Mouse (Mus musculus) liver, embryonic 16.5 days (tissue): ENCODE measurements around the gene Ssbp4. TPM values are rescaled to one million over a fixed set of nuclear protein-coding genes. Genes with fewer than 3 reads are reported as not detected.

Experiments
- ATAC-seq: fragments of 200-750 bp; cut with Nextera tagmentation; 2 replicates; pipeline ENCODE4 v1.8.0; 2017; ENCODE audit warnings: low read depth, mild to moderate bottlenecking, moderate number of reproducible peaks, moderate library complexity
- H3K27ac ChIP-seq: fragments of 300-500 bp; sonication (generic); 2 replicates; pipeline ENCODE4 v1.5.1; 2014; ENCODE audit warnings: mild to moderate bottlenecking, low read length
- H3K27me3 ChIP-seq: fragments of 300-500 bp; sonication (generic); 2 replicates; pipeline ENCODE4 v1.6.1; 2014; ENCODE audit warnings: low read depth, low read length, mixed read lengths; ENCODE audit not compliant: control insufficient read depth, insufficient read depth
- H3K36me3 ChIP-seq: fragments of 300-500 bp; sonication (generic); 2 replicates; pipeline ENCODE4 v1.6.1; 2014; ENCODE audit warnings: mild to moderate bottlenecking; ENCODE audit not compliant: control insufficient read depth, insufficient read depth
- H3K4me1 ChIP-seq: fragments of 300-500 bp; sonication (generic); 2 replicates; pipeline ENCODE4 v1.6.1; 2014; ENCODE audit warnings: low read depth, low read length, mixed read lengths; ENCODE audit not compliant: control insufficient read depth
- H3K4me2 ChIP-seq: fragments of 300-500 bp; sonication (generic); 2 replicates; pipeline ENCODE4 v1.6.1; 2014; ENCODE audit warnings: low read depth, low read length, mixed read lengths
- H3K4me3 ChIP-seq: fragments of 300-500 bp; sonication (generic); 2 replicates; pipeline ENCODE4 v1.5.1; 2014; ENCODE audit warnings: low read depth, mild to moderate bottlenecking, low read length
- H3K9ac ChIP-seq: fragments of 300-500 bp; sonication (generic); 2 replicates; pipeline ENCODE4 v1.6.1; 2014; ENCODE audit warnings: low read depth, low read length
- H3K9me3 ChIP-seq: fragments of 300-500 bp; sonication (generic); replicated peaks from 2 replicates; pipeline ENCODE4 v1.6.1; 2016; ENCODE audit warnings: low read length; ENCODE audit not compliant: control insufficient read depth
- WGBS: fragments of 180-500 bp; shearing (Covaris S2); extraction: QIAGEN DNeasy Blood & Tissue Kit; methylation state at CpG from one replicate; pipeline ENCODE4 v1.1.7; 2014; ENCODE audit not compliant: insufficient replicate concordance; 5-methylcytosine and 5-hydroxymethylcytosine counted together
- polyA plus RNA-seq: library from polyadenylated mRNA; unstranded; fragments of >200 nt; fragmentation: Nextera tagmentation; extraction: Ambion mirVana; gene quantifications from 2 replicates; pipeline ENCODE4 v1.2.1, GENCODE M21; 2015

Gene Ssbp4
- polyA plus RNA-seq, 1 experiment from 2014 or later: 32.3 TPM

- Histone ChIP-seq H3K9me3 (no peaks in the 10 kb centered on the region), H3K4me2 (no peak overlapping the region), H3K27me3 (no peaks in the 10 kb centered on the region), H3K4me1 (peaks cover 44% of the 10 kb centered on the region), H3K36me3 (no peaks in the 10 kb centered on the region), H3K9ac (no peak overlapping the region), H3K4me3 (no peak overlapping the region), H3K27ac (peak overlapping the region; percentile 53)
- peak; percentile 78 for ATAC-seq
- 43% methylated on average over 8 of the region's 8 CpGs for WGBS
These were observed 28.2 kb upstream of the Ssbp4 start for GRCm38 (mm10) chr8:70636838-70637237.

GRCm38 (mm10) chr8:70635527-70635926, 26.9 kb upstream of the Ssbp4 start:
- WGBS: 22% methylated on average over 6 of the region's 6 CpGs
- H3K27me3 ChIP-seq: peaks cover 6% of the 10 kb centered on the region
- H3K27ac ChIP-seq: peak overlapping the region; percentile 80
- peak overlapping the region; percentile 29 for H3K9ac ChIP-seq
- no peak for ATAC-seq
- no peak overlapping the region for H3K4me2 ChIP-seq
- no peaks in the 10 kb centered on the region for H3K9me3 ChIP-seq
- peaks cover 55% of the 10 kb centered on the region for H3K4me1 ChIP-seq
- no peak overlapping the region for H3K4me3 ChIP-seq
- no peaks in the 10 kb centered on the region for H3K36me3 ChIP-seq

GRCm38 (mm10) chr8:70634066-70634465, 25.4 kb upstream of the Ssbp4 start:
- peak; percentile 28 for ATAC-seq
- 32% methylated on average over 6 of the region's 6 CpGs for WGBS
- H3K9ac ChIP-seq: peak overlapping the region; percentile 26; the same call in 1 of the 2 replicates
- no peaks in the 10 kb centered on the region for H3K9me3 ChIP-seq
- peaks cover 65% of the 10 kb centered on the region for H3K4me1 ChIP-seq
- H3K4me2 ChIP-seq: no peak overlapping the region
- H3K27me3 ChIP-seq: peaks cover 6% of the 10 kb centered on the region
- peak overlapping the region; percentile 80 for H3K27ac ChIP-seq
- no peak overlapping the region for H3K4me3 ChIP-seq
- H3K36me3 ChIP-seq: no peaks in the 10 kb centered on the region

GRCm38 (mm10) chr8:70632346-70632892, 23.7 kb upstream of the Ssbp4 start, which contains the start of gene Gdf15:
Gene Gdf15 (minus strand): TSS chr8:70632456.
- H3K4me1 ChIP-seq: peaks cover 54% of the 10 kb centered on the region
- 64% methylated on average over 6 of the region's 6 CpGs for whole genome bisulfite sequencing

GRCm38 (mm10) chr8:70631436-70631835, 22.8 kb upstream of the Ssbp4 start:
- Histone ChIP-seq H3K9ac (peak overlapping the region; percentile 57), H3K4me2 (peak overlapping the region; percentile 88), H3K27ac (peak overlapping the region; percentile 88)

More at GRCm38 (mm10) chr8:70632346-70632892, 23.7 kb upstream of the Ssbp4 start, which contains the start of gene Gdf15:
- peak within 1 kb of the TSS; percentile 88 for H3K4me2 ChIP-seq
- peak; percentile 28 for ATAC-seq
- peak within 1 kb of the TSS; percentile 57 for H3K9ac ChIP-seq
- peak within 1 kb of the TSS; percentile 88 for H3K27ac ChIP-seq
- H3K9me3 ChIP-seq: no peaks in the 10 kb centered on the region
- H3K36me3 ChIP-seq: no peaks in the 10 kb centered on the region
- H3K4me3 ChIP-seq: peak within 1 kb of the TSS; percentile 72
- peaks cover 6% of the 10 kb centered on the region for H3K27me3 ChIP-seq

GRCm38 (mm10) chr8:70630532-70631381, 22.1 kb upstream of the Ssbp4 start:
- WGBS: 10% methylated on average over 22 of the region's 22 CpGs
- peak; percentile 61 for ATAC-seq
- peaks cover 43% of the 10 kb centered on the region for H3K4me1 ChIP-seq

More at GRCm38 (mm10) chr8:70631436-70631835, 22.8 kb upstream of the Ssbp4 start:
- WGBS: 13% methylated on average over 24 of the region's 24 CpGs
- peak overlapping the region; percentile 72 for H3K4me3 ChIP-seq
- H3K9me3 ChIP-seq: no peaks in the 10 kb centered on the region
- H3K27me3 ChIP-seq: peaks cover 6% of the 10 kb centered on the region
- H3K36me3 ChIP-seq: no peaks in the 10 kb centered on the region
- ATAC-seq: peak; percentile 23
- peaks cover 47% of the 10 kb centered on the region for H3K4me1 ChIP-seq

GRCm38 (mm10) chr8:70629574-70630531, 21.2 kb upstream of the Ssbp4 start:
- H3K36me3 ChIP-seq: no peaks in the 10 kb centered on the region
- no peaks in the 10 kb centered on the region for H3K9me3 ChIP-seq
- H3K27ac ChIP-seq: peak overlapping the region; percentile 88
- peak overlapping the region; percentile 72 for H3K4me3 ChIP-seq
- H3K27me3 ChIP-seq: peaks cover 6% of the 10 kb centered on the region
- under 1% methylated on average over 60 of the region's 60 CpGs for WGBS
- peak overlapping the region; percentile 88 for H3K4me2 ChIP-seq
- ATAC-seq: peak; percentile 65
- peak overlapping the region; percentile 68 for H3K9ac ChIP-seq
- H3K4me1 ChIP-seq: peaks cover 34% of the 10 kb centered on the region

More at GRCm38 (mm10) chr8:70630532-70631381, 22.1 kb upstream of the Ssbp4 start:
- peak overlapping the region; percentile 57 for H3K9ac ChIP-seq
- H3K27me3 ChIP-seq: peaks cover 6% of the 10 kb centered on the region
- H3K4me3 ChIP-seq: peak overlapping the region; percentile 72
- H3K27ac ChIP-seq: peak overlapping the region; percentile 88
- H3K36me3 ChIP-seq: no peaks in the 10 kb centered on the region
- H3K4me2 ChIP-seq: peak overlapping the region; percentile 88
- H3K9me3 ChIP-seq: no peaks in the 10 kb centered on the region

- ATAC-seq: no peak
- peak overlapping the region; percentile 88 for H3K4me2 ChIP-seq
- H3K27ac ChIP-seq: no peak overlapping the region
- H3K9ac ChIP-seq: peak overlapping the region; percentile 68
- no peaks in the 10 kb centered on the region for H3K36me3 ChIP-seq
- peaks cover 32% of the 10 kb centered on the region for H3K4me1 ChIP-seq
- peaks cover 6% of the 10 kb centered on the region for H3K27me3 ChIP-seq
- peak overlapping the region; percentile 72 for H3K4me3 ChIP-seq
- 58% methylated on average over 7 of the region's 7 CpGs for WGBS
- no peaks in the 10 kb centered on the region for H3K9me3 ChIP-seq
These were observed 20.4 kb upstream of the Ssbp4 start for GRCm38 (mm10) chr8:70628986-70629490.
